Mouse (Mus musculus) megakaryocyte, embryonic 14.5 days (primary cell): Measurements from ENCODE around the gene Draxin.
"Not testable (repeated sequence)": the region's sequence is repeated elsewhere in the genome, so short reads cannot be mapped to it uniquely, and the experiment has no call there.

Experiments
- FLI1 ChIP-seq: IDR thresholded peaks from 2 replicates; pipeline ENCODE4 v1.6.1; 2012; ENCODE audit warnings: low read length, inconsistent platforms, mixed read lengths
- GATA1 ChIP-seq: IDR thresholded peaks from 3 replicates; pipeline ENCODE4 v1.6.1; 2012; ENCODE audit warnings: mixed read lengths, low read length, inconsistent platforms, borderline replicate concordance

- not testable (repeated sequence) for TF ChIP-seq GATA1, FLI1
These were observed 46.1 kb upstream of the Draxin start for GRCm38 (mm10) chr4:148176603-148177002.
